Mouse (Mus musculus) kidney, postnatal 0 days (tissue): Measurements from ENCODE around the gene Agfg1. TPM values are rescaled to one million over a fixed set of nuclear protein-coding genes. Genes with fewer than 3 reads are reported as not detected.
"Not testable (repeated sequence)": the region's sequence is repeated elsewhere in the genome, so short reads cannot be mapped to it uniquely, and the experiment has no call there.

Source experiments
- ATAC-seq: fragments of 200-750 bp; cut with Nextera tagmentation; replicated peaks from 2 replicates; pipeline ENCODE4 v1.8.0; 2017; ENCODE audit warnings: low read depth, moderate number of reproducible peaks, moderate TSS enrichment, moderate library complexity; ENCODE audit not compliant: low FRiP score
- DNase-seq: peaks from one replicate; pipeline ENCODE4 v3.0.0-alpha.2; 2016; ENCODE audit warnings: low spot score
- H3K27ac ChIP-seq: fragments of 300-500 bp; sonication (generic); 2 replicates; pipeline ENCODE4 v1.5.1; 2014; ENCODE audit warnings: mild to moderate bottlenecking
- H3K27me3 ChIP-seq: fragments of 300-500 bp; sonication (generic); 2 replicates; pipeline ENCODE4 v1.6.1; 2014; ENCODE audit warnings: low read length, mixed read lengths; ENCODE audit not compliant: insufficient read depth
- H3K36me3 ChIP-seq: fragments of 300-500 bp; sonication (generic); 2 replicates; pipeline ENCODE4 v1.6.1; 2014; ENCODE audit warnings: low read length, mixed read lengths; ENCODE audit not compliant: insufficient read depth
- H3K4me1 ChIP-seq: fragments of 300-500 bp; sonication (generic); replicated peaks from 2 replicates; pipeline ENCODE4 v1.6.1; 2014; ENCODE audit warnings: antibody characterized with exemption, low read length, mixed read lengths; ENCODE audit not compliant: insufficient read depth
- H3K4me2 ChIP-seq: fragments of 300-500 bp; sonication (generic); 2 replicates; pipeline ENCODE4 v1.6.1; 2014; ENCODE audit warnings: mild to moderate bottlenecking, low read length, moderate library complexity, mixed read lengths
- H3K4me3 ChIP-seq: fragments of 300-500 bp; sonication (generic); replicated peaks from 2 replicates; pipeline ENCODE4 v1.5.1; 2014; ENCODE audit warnings: low read depth, low read length
- H3K9ac ChIP-seq: fragments of 300-500 bp; sonication (generic); 2 replicates; pipeline ENCODE4 v1.6.1; 2014; ENCODE audit warnings: low read depth, low read length
- H3K9me3 ChIP-seq: fragments of 300-500 bp; sonication (generic); replicated peaks from 2 replicates; pipeline ENCODE4 v1.6.1; 2016; ENCODE audit warnings: low read length, inconsistent platforms, mixed read lengths
- CTCF ChIP-seq: IDR thresholded peaks from 2 replicates; pipeline ENCODE4 v1.5.1; 2016; ENCODE audit warnings: antibody characterized with exemption, low read depth, mild to moderate bottlenecking, moderate library complexity
- WGBS: fragments of 180-500 bp; shearing (Covaris S2); extraction: QIAGEN DNeasy Blood & Tissue Kit; methylation state at CpG from one replicate; pipeline ENCODE4 v1.1.7; 2014; 5-methylcytosine and 5-hydroxymethylcytosine counted together
- polyA plus RNA-seq: library from polyadenylated mRNA; unstranded; fragments of >200 nt; fragmentation: Nextera tagmentation; extraction: Ambion mirVana; gene quantifications from 2 replicates; pipeline ENCODE4 v1.2.1, GENCODE M21; 2015

Agfg1 gene
- polyA plus RNA-seq, 1 experiment from 2014 or later: 23.5 TPM

- Histone ChIP-seq H3K4me1 (no peaks in the 10 kb centered on the region), H3K4me2 (no peak within 1 kb of the TSS), H3K27me3 (no peaks in the 10 kb centered on the region), H3K9ac (no peak within 1 kb of the TSS), H3K36me3 (no peaks in the 10 kb centered on the region), H3K4me3 (no peak within 1 kb of the TSS), H3K27ac (no peak within 1 kb of the TSS), H3K9me3 (no peaks in the 10 kb centered on the region)
- DNase-seq (peak; percentile 21), ATAC-seq (no peak)
- no peak for TF ChIP-seq CTCF
- WGBS: 83% methylated on average over 6 of the region's 6 CpGs
These were observed 85.4 kb downstream of the Agfg1 start, which contains the start of gene A030014E15Rik for GRCm38 (mm10) chr1:82924650-82925049. Gene A030014E15Rik, plus strand, starts transcription at chr1:82924917.

- H3K27me3 ChIP-seq, H3K4me1 ChIP-seq, H3K36me3 ChIP-seq, H3K27ac ChIP-seq, H3K4me2 ChIP-seq, H3K9me3 ChIP-seq, H3K9ac ChIP-seq, DNase-seq, ATAC-seq, H3K4me3 ChIP-seq: not testable (repeated sequence)
- 93% methylated on average over 3 of the region's 3 CpGs for WGBS
These were observed 91.3 kb downstream of the Agfg1 start for GRCm38 (mm10) chr1:82930558-82930957.

- not testable (repeated sequence) for H3K9me3 ChIP-seq, H3K36me3 ChIP-seq, H3K27ac ChIP-seq, DNase-seq, ATAC-seq, H3K9ac ChIP-seq, H3K27me3 ChIP-seq, H3K4me2 ChIP-seq, H3K4me3 ChIP-seq, H3K4me1 ChIP-seq
- WGBS: no CpG with 5 or more reads among the region's 6 CpGs
These were observed 92.0 kb downstream of the Agfg1 start, which contains the start of gene Gm6217 for GRCm38 (mm10) chr1:82931326-82931725. Gene Gm6217, minus strand, starts transcription at chr1:82931399.

- no peak overlapping the region for H3K4me2 ChIP-seq
- TF ChIP-seq CTCF: no peak
- no peak for DNase-seq
- no peaks in the 10 kb centered on the region for H3K27me3 ChIP-seq
- H3K27ac ChIP-seq: no peak overlapping the region
- no peaks in the 10 kb centered on the region; the same call in 1 of the 2 replicates for H3K9me3 ChIP-seq
- H3K4me1 ChIP-seq: no peaks in the 10 kb centered on the region
- H3K36me3 ChIP-seq: no peaks in the 10 kb centered on the region
- no peak overlapping the region for H3K4me3 ChIP-seq
- H3K9ac ChIP-seq: no peak overlapping the region
- peak; percentile 83 for ATAC-seq
- WGBS: 90% methylated on average over 5 of the region's 5 CpGs
These were observed 99.4 kb downstream of the Agfg1 start for GRCm38 (mm10) chr1:82938666-82939065.

GRCm38 (mm10) chr1:82942505-82942904, 103.2 kb downstream of the Agfg1 start:
- ATAC-seq, H3K4me1 ChIP-seq, H3K27ac ChIP-seq, DNase-seq, H3K27me3 ChIP-seq, H3K9ac ChIP-seq, H3K9me3 ChIP-seq, H3K4me2 ChIP-seq, H3K4me3 ChIP-seq, H3K36me3 ChIP-seq: not testable (repeated sequence)
- WGBS: 71% methylated on average over 1 of the region's 2 CpGs

- H3K4me1 ChIP-seq: not testable (repeated sequence)
These were observed 104.0 kb downstream of the Agfg1 start, which contains the start of gene A030003K21Rik for GRCm38 (mm10) chr1:82943295-82943694. Gene A030003K21Rik, minus strand, starts transcription at chr1:82943388.

GRCm38 (mm10) chr1:82946029-82946428, 106.7 kb downstream of the Agfg1 start:
- not testable (repeated sequence) for H3K36me3 ChIP-seq, ATAC-seq
- WGBS: 96% methylated on average over 2 of the region's 2 CpGs

More at GRCm38 (mm10) chr1:82943295-82943694, 104.0 kb downstream of the Agfg1 start, which contains the start of gene A030003K21Rik:
- not testable (repeated sequence) for ATAC-seq, H3K9me3 ChIP-seq, H3K4me3 ChIP-seq, H3K27me3 ChIP-seq, H3K9ac ChIP-seq, H3K36me3 ChIP-seq, DNase-seq, H3K27ac ChIP-seq, H3K4me2 ChIP-seq
- no CpG with 5 or more reads among the region's 6 CpGs for WGBS

More at GRCm38 (mm10) chr1:82946029-82946428, 106.7 kb downstream of the Agfg1 start:
- H3K4me1 ChIP-seq, H3K4me2 ChIP-seq, DNase-seq, H3K9ac ChIP-seq, H3K27me3 ChIP-seq, H3K9me3 ChIP-seq, H3K27ac ChIP-seq, H3K4me3 ChIP-seq: not testable (repeated sequence)
